Mouse (Mus musculus): Measurements from ENCODE around the gene Sacs. TPM values are rescaled to one million over a fixed set of nuclear protein-coding genes. Genes with fewer than 3 reads are reported as not detected.

Gene Sacs
- polyA plus RNA-seq, 1 experiment from 2014 or later = 2.8 TPM

Other genes with a start within 250 kb of the Sacs start
- 81.8 and 95.3 TPM in 2 replicates for gene Tnfrsf19, start 92.0 kb upstream of the Sacs start, polyA plus RNA-seq (2015; fragmentation: Nextera tagmentation; extraction: Ambion mirVana)
- gene Sgcg, start 120.0 kb downstream of the Sacs start, polyA plus RNA-seq (2015; fragmentation: Nextera tagmentation; extraction: Ambion mirVana) = 0.98 and 1.3 TPM in 2 replicates
- gene Arl11, start 171.3 kb downstream of the Sacs start, polyA plus RNA-seq (2015; fragmentation: Nextera tagmentation; extraction: Ambion mirVana) = 0.65 and 0.69 TPM in 2 replicates
- gene Ebpl, start 222.0 kb downstream of the Sacs start, polyA plus RNA-seq (2015; fragmentation: Nextera tagmentation; extraction: Ambion mirVana) = 15.8 and 16.0 TPM in 2 replicates

Measured in embryonic facial prominence, embryonic 13.5 days (tissue).